Mouse (Mus musculus) embryonic facial prominence, embryonic 12.5 days (tissue): ENCODE data around the gene Ccn2. TPM values are rescaled to one million over a fixed set of nuclear protein-coding genes. Genes with fewer than 3 reads are reported as not detected.

ENCODE experiments used
- ATAC-seq: fragments of 200-750 bp; cut with Nextera tagmentation; 2 replicates; pipeline ENCODE4 v1.8.0; 2017; ENCODE audit not compliant: insufficient number of reproducible peaks, insufficient read depth, low FRiP score, low TSS enrichment
- H3K27ac ChIP-seq: fragments of 300-500 bp; sonication (generic); 2 replicates; pipeline ENCODE4 v1.5.1; 2016; ENCODE audit warnings: mild to moderate bottlenecking
- H3K27me3 ChIP-seq: fragments of 300-500 bp; sonication (generic); 2 replicates; pipeline ENCODE4 v1.6.1; 2016; ENCODE audit warnings: mild to moderate bottlenecking, moderate library complexity
- H3K36me3 ChIP-seq: fragments of 300-500 bp; sonication (generic); 2 replicates; pipeline ENCODE4 v1.6.1; 2016; ENCODE audit warnings: mild to moderate bottlenecking
- H3K4me1 ChIP-seq: fragments of 300-500 bp; sonication (generic); 2 replicates; pipeline ENCODE4 v1.6.1; 2016
- H3K4me2 ChIP-seq: fragments of 300-500 bp; sonication (generic); replicated peaks from 2 replicates; pipeline ENCODE4 v1.6.1; 2016; ENCODE audit warnings: mild to moderate bottlenecking, moderate library complexity
- H3K4me3 ChIP-seq: fragments of 300-500 bp; sonication (generic); 2 replicates; pipeline ENCODE4 v1.5.1; 2016; ENCODE audit warnings: mild to moderate bottlenecking
- H3K9ac ChIP-seq: fragments of 300-500 bp; sonication (generic); 2 replicates; pipeline ENCODE4 v1.6.1; 2016; ENCODE audit warnings: mild to moderate bottlenecking, moderate library complexity
- H3K9me3 ChIP-seq: fragments of 300-500 bp; sonication (generic); 2 replicates; pipeline ENCODE4 v1.6.1; 2016; ENCODE audit warnings: mild to moderate bottlenecking, moderate library complexity
- WGBS: fragments of 180-500 bp; shearing (Covaris S2); methylation state at CpG from one replicate; pipeline ENCODE4 v1.1.7; 2016; 5-methylcytosine and 5-hydroxymethylcytosine counted together
- polyA plus RNA-seq: library from polyadenylated mRNA; unstranded; fragments of >200 nt; fragmentation: Nextera tagmentation; extraction: Ambion mirVana; gene quantifications from 2 replicates; pipeline ENCODE4 v1.2.1, GENCODE M21; 2016

Ccn2 gene
- 9.6 and 10.5 TPM in 2 replicates for polyA plus RNA-seq

DNA sequence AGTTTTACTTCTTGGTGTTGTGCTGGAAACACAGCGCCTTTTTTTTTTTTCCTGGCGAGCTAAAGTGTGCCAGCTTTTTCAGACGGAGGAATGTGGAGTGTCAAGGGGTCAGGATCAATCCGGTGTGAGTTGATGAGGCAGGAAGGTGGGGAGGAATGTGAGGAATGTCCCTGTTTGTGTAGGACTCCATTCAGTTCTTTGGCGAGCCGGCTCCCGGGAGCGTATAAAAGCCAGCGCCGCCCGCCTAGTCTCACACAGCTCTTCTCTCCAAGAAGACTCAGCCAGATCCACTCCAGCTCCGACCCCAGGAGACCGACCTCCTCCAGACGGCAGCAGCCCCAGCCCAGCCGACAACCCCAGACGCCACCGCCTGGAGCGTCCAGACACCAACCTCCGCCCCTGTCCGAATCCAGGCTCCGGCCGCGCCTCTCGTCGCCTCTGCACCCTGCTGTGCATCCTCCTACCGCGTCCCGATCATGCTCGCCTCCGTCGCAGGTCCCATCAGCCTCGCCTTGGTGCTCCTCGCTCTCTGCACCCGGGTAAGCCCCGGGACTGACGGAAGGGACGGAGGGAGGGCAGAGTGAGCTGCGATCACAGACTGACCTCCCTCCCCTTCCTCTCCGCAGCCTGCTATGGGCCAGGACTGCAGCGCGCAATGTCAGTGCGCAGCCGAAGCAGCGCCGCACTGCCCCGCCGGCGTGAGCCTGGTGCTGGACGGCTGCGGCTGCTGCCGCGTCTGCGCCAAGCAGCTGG lies at the start of gene Ccn2:
Gene Ccn2 (plus strand): TSS at position 193 of the 753 bp plus-strand sequence.
- H3K9me3 ChIP-seq, result no peaks in the 10 kb centered on the region
- H3K4me1 ChIP-seq, result peaks cover 35% of the 10 kb centered on the region
- no peaks in the 10 kb centered on the region for H3K36me3 ChIP-seq
- peak within 1 kb of the TSS; percentile 61 for H3K4me3 ChIP-seq
- peak within 1 kb of the TSS; percentile 82 for H3K27ac ChIP-seq
- peak within 1 kb of the TSS; percentile 72 for H3K4me2 ChIP-seq
- peak within 1 kb of the TSS; percentile 82 for H3K9ac ChIP-seq
- under 1% methylated on average over 52 of the region's 53 CpGs for WGBS
- peak; percentile 87 for ATAC-seq
- no peaks in the 10 kb centered on the region for H3K27me3 ChIP-seq

DNA sequence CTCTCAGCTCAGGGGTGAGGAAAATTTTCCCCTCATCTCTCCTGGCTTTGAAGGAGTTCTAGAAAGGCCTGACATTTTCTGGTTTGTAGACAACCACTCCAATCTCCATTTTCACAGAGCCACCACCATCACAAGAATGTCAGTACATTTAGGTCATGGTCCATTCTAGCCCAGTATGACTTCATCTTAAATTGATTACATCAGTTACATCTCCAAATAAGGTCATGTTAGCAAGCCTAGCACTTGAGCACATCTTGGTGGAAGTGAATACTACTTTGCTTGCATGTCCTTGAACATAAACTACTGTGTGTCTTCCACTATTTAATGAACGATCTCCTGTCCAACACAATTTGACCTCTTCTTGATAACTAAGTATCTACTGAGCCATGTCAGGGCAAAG lies 42.4 kb upstream of the Ccn2 start:
- Histone ChIP-seq H3K9ac (no peak overlapping the region), H3K27ac (no peak overlapping the region), H3K36me3 (no peaks in the 10 kb centered on the region), H3K9me3 (no peaks in the 10 kb centered on the region), H3K4me1 (no peaks in the 10 kb centered on the region), H3K4me3 (no peak overlapping the region), H3K27me3 (no peaks in the 10 kb centered on the region), H3K4me2 (no peak overlapping the region)
- ATAC-seq, result no peak
- WGBS, result 94% methylated on average over 1 of the region's 1 CpGs

DNA sequence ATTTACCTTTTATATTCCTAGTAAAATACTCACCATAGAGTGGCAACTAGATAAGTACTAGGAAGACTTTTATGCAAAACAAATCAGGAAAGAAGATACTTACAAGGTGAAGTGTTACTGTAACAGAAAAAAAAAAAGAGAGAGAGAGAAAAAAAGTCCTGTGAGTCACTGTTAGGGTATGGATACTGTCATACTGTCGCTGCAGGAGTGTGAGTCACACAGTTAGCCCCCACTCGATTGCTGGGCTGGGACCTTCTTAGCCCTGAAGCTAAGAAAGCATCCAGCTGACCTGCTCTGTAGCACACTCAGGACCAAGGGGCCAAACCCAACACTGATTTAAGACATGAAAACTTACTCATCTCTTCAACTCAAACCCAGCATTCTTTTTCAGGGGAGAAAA lies 41.2 kb upstream of the Ccn2 start:
- H3K9ac ChIP-seq, result no peak overlapping the region
- no peaks in the 10 kb centered on the region for H3K27me3 ChIP-seq
- H3K4me3 ChIP-seq, result no peak overlapping the region
- H3K36me3 ChIP-seq, result no peaks in the 10 kb centered on the region
- no peaks in the 10 kb centered on the region for H3K4me1 ChIP-seq
- no peak overlapping the region for H3K27ac ChIP-seq
- no peaks in the 10 kb centered on the region for H3K9me3 ChIP-seq
- no peak for ATAC-seq
- H3K4me2 ChIP-seq, result no peak overlapping the region
- 66% methylated on average over 2 of the region's 2 CpGs for WGBS

DNA sequence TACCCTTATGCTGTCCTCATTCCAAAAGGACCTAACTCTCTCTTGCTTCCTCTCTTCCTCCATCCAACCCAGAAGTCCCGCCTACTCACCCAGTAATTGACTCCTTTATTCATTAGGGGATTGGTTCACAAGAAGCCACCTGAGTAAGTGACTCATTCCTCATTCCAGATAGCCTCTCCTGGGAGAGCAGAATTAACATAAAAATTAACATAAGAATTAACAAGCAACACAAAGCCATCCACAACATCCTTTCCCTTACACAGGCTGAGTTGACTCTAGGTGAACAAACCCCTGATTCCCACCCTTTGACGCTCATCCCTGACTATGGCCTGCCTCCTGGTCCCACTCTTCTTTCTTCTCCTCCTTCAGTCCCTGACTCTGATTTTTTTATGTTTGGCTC lies 36.9 kb upstream of the Ccn2 start:
- H3K9ac ChIP-seq, result no peak overlapping the region
- H3K27ac ChIP-seq, result no peak overlapping the region
- no peak overlapping the region for H3K4me2 ChIP-seq
- H3K4me1 ChIP-seq, result no peaks in the 10 kb centered on the region
- no peak for ATAC-seq
- H3K27me3 ChIP-seq, result no peaks in the 10 kb centered on the region
- no peaks in the 10 kb centered on the region for H3K9me3 ChIP-seq
- 82% methylated on average over 2 of the region's 2 CpGs for WGBS
- H3K4me3 ChIP-seq, result no peak overlapping the region
- H3K36me3 ChIP-seq, result no peaks in the 10 kb centered on the region

DNA sequence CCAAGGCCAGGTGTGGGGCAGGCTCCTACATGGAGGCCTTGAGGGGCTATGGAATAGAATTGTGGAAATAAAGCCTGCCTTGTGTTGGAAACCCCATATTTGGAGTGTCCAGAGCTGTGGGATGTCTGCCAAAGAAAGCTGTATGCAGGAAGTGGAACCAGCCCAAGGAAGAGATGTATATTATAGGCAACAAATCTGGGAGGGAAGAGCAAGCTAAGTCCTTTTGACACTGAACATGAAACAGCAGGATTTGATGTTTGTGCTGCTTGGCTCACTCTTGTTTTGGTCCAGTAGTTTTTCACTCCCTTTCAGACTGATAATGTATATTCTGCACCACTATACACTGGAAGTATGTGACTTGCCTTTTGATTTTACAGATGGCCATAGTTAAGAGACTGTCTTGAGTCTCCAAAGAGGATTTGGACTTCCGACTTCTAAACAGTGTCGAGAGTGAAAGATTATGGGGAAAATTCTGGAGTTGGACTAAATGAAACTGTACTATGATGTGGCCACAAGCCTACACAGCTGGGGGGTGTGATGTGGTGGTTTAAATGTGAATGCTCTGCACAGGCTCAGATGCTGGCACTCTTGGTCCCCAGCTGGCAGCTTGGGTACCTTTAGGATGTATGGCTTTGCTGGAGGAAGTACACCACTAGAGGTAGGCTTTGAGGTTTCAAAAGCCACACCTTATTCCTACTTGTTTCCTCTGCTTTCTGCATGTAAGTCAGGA lies 25.4 kb upstream of the Ccn2 start:
- Histone ChIP-seq H3K27ac (peak overlapping the region; percentile 43; the same call in 1 of the 2 replicates), H3K27me3 (no peaks in the 10 kb centered on the region), H3K9ac (no peak overlapping the region), H3K36me3 (no peaks in the 10 kb centered on the region), H3K9me3 (no peaks in the 10 kb centered on the region), H3K4me2 (no peak overlapping the region), H3K4me3 (no peak overlapping the region), H3K4me1 (no peaks in the 10 kb centered on the region)
- peak; percentile 69; the same call in 1 of the 2 replicates for ATAC-seq
- 79% methylated on average over 2 of the region's 2 CpGs for WGBS

DNA sequence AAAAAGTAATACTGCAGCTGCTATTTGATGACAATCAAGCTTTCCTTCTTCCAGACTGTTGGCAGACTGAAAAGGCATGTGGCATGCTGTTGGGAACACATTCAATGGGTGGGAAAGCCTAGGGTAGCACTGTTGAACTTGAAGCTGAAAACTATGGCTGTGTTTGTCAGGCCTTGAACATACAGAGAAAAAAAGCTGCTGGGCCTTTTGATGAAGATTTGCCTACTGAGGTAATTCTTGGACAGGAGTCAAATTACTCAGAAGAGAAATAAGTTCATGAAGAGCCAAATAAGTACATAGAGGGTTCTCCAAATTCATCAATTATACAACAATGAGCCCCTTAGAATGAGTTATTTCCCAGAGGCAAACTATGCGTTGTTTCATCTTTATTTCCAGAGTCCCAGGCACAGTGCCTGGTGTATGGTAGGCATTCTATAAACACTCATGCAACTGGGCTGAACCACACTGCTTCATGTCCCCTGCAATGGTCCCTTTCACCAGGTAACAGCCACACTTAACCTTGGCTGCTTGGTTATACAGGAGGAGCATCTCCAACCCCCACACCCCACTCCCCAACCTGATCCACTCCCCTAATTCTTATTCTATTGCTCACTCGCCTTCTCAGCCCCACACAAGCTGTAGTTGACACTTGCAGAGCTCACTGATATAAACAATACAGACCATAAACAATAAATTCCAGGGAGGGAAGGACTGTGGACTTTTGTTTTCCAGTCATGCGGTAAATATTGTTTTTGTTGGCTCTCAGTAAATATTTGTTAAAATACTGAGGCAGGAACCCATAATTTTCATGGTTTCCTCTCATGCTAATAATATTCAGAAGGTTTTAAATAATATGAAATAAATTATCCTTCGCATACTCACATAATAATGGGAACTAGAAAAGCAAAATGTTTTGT lies 22.9 kb upstream of the Ccn2 start:
- no peak for ATAC-seq
- Histone ChIP-seq H3K9ac (no peak overlapping the region), H3K27ac (no peak overlapping the region), H3K36me3 (no peaks in the 10 kb centered on the region), H3K4me1 (no peaks in the 10 kb centered on the region), H3K27me3 (no peaks in the 10 kb centered on the region), H3K4me2 (no peak overlapping the region), H3K4me3 (no peak overlapping the region), H3K9me3 (no peaks in the 10 kb centered on the region)
- 79% methylated on average over 4 of the region's 4 CpGs for WGBS

DNA sequence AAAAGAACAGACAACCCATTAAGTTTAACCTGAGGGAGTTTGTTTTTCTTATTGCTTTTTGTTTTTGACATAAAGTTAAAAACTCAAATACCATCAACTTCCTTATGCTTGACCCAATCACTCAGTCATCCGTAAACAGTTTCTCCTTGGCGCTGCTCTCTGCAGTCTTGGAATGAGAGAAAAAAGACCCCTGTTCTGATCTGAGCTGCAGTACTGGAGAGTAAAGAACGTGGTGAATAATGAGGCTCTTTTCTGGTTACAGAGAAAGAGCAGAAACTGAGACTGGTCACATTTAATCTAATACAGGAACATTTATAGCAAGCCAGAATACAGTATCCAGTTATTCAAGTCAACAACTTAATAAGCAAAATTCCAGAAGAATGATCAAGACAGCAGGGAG lies 21.8 kb upstream of the Ccn2 start:
- H3K27ac ChIP-seq, result no peak overlapping the region
- 53% methylated on average over 3 of the region's 3 CpGs for WGBS
- H3K27me3 ChIP-seq, result no peaks in the 10 kb centered on the region
- no peak overlapping the region for H3K9ac ChIP-seq
- no peaks in the 10 kb centered on the region for H3K36me3 ChIP-seq
- no peak overlapping the region for H3K4me2 ChIP-seq
- no peak for ATAC-seq
- H3K4me3 ChIP-seq, result no peak overlapping the region
- no peaks in the 10 kb centered on the region for H3K4me1 ChIP-seq
- H3K9me3 ChIP-seq, result no peaks in the 10 kb centered on the region

DNA sequence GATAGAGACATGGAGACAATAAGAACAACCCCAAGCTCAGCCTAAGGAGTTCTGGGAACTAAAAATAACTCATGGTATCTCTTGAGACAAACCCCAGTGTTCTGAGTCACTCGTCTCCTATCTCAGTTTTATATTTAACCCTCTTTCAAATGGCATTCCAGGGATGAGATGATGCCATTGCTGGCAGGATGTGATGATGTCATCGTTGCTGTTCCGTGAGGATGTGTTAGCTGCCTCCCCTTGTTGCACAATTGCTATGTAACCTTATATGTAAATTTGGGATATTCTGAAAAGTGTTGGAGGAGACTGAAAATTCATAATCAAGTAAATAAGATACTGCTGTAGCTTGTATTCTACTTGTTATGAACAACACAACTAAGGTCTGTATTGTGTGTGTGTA lies 14.2 kb upstream of the Ccn2 start:
- H3K4me1 ChIP-seq, result no peaks in the 10 kb centered on the region
- no peak overlapping the region for H3K4me3 ChIP-seq
- 77% methylated on average over 3 of the region's 3 CpGs for WGBS
- H3K27me3 ChIP-seq, result no peaks in the 10 kb centered on the region
- H3K27ac ChIP-seq, result no peak overlapping the region
- H3K4me2 ChIP-seq, result no peak overlapping the region
- H3K9me3 ChIP-seq, result no peaks in the 10 kb centered on the region
- no peak for ATAC-seq
- no peaks in the 10 kb centered on the region for H3K36me3 ChIP-seq
- H3K9ac ChIP-seq, result no peak overlapping the region

DNA sequence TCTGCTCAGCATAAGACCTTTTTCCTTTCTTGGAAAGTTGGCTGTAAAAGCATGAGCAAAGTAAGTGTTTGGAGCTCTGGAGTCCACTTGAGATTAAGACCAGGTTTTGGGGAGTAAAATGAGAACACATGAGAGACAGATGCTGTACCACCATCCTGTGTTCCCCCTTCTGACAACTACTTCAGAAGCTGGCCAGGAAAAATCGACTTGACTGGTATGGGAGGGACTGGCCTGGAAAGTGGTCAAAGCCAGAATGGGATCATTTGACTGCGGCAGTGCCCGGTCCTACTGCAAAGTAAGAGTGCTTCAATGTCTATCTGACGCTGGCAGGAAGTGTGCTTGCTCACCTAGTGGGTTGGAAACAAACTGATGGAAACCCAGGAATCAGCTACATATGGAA lies 6.4 kb upstream of the Ccn2 start:
- ATAC-seq, result no peak
- no peak overlapping the region for H3K4me2 ChIP-seq

DNA sequence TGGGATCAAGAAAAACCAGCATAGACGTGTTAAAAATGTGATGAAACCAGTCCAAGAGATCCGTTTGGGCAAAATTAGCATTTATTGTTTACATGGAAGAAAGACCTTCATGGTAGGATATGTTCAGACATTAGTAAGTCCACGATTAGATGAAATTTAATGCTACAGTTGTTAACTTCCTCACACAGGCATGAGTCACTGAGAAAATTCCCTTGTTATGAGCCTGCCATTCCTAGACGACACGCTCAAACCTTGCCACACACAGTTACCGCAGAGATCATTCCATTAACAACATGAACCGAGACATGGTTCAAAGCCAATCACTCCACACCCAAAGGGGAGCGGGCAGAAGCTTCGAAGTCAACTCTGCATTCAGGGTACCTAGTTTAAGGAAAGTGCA lies 6.0 kb upstream of the Ccn2 start:
- Histone ChIP-seq H3K4me2 (no peak overlapping the region), H3K27me3 (no peaks in the 10 kb centered on the region), H3K9me3 (no peaks in the 10 kb centered on the region), H3K4me3 (no peak overlapping the region), H3K27ac (no peak overlapping the region), H3K36me3 (no peaks in the 10 kb centered on the region), H3K4me1 (peaks cover 10% of the 10 kb centered on the region), H3K9ac (no peak overlapping the region)
- no peak for ATAC-seq
- WGBS, result 85% methylated on average over 9 of the region's 9 CpGs

More for the DNA sequence above, 6.4 kb upstream of the Ccn2 start:
- Histone ChIP-seq H3K4me3 (no peak overlapping the region), H3K9me3 (no peaks in the 10 kb centered on the region), H3K27me3 (no peaks in the 10 kb centered on the region), H3K36me3 (no peaks in the 10 kb centered on the region), H3K27ac (no peak overlapping the region), H3K4me1 (peaks cover 10% of the 10 kb centered on the region), H3K9ac (no peak overlapping the region)
- WGBS, result 79% methylated on average over 4 of the region's 4 CpGs

DNA sequence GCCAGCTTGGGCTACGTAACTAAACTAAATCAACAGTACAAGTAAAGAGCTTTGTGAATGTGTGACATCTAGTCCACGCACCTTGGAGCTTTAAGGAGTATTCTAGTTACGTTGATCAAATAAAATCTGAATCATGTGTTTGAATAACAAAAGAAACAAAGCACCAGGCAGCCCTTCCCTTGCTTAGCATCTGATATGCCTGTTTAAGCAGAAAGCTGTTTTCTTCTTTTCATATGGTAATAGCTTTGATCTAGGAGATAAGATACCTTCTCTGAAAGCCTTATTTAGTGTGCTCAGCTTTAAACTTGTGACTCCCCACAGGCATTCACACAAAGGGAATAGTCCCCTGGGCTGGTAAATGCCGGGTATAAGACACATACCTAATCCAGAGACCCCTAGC lies 4.7 kb upstream of the Ccn2 start:
- no peak overlapping the region for H3K4me2 ChIP-seq
- no peaks in the 10 kb centered on the region for H3K9me3 ChIP-seq
- no peak overlapping the region for H3K9ac ChIP-seq
- H3K4me3 ChIP-seq, result no peak overlapping the region
- H3K27me3 ChIP-seq, result no peaks in the 10 kb centered on the region
- WGBS, result 63% methylated on average over 4 of the region's 4 CpGs
- peaks cover 15% of the 10 kb centered on the region for H3K4me1 ChIP-seq
- ATAC-seq, result no peak
- no peak overlapping the region for H3K27ac ChIP-seq
- no peaks in the 10 kb centered on the region for H3K36me3 ChIP-seq
